ENCODE assay signal across 8 mouse cellular contexts in genomic region chr5:53871665-53872312, GRCm38 (mm10).
A peak's percentile ranks its signal among the peaks of the same experiment; 100 is the strongest.
DNase-seq lines count a peak whose midpoint lies in the region; ATAC-seq and TF ChIP-seq lines count a peak whose summit lies in the region.

No protein-coding gene starts in this region.

- peaks cover 2% of the 10 kb centered on the region; the same call in 1 of the 2 replicates for H3K4me1 ChIP-seq in bone marrow macrophage, adult 2 months (ENCODE audit: control insufficient read depth, insufficient read depth, low read length)
- no peaks in the 10 kb centered on the region for H3K4me1 ChIP-seq in embryonic fibroblast, embryonic 13.5 days (ENCODE audit: control insufficient read depth, insufficient read depth, low read length)
- H3K4me1 ChIP-seq in liver, postnatal 0 days (ENCODE audit: insufficient read depth): no peaks in the 10 kb centered on the region
- no peaks in the 10 kb centered on the region for H3K4me1 ChIP-seq in neural tube, embryonic 12.5 days

- DNase-seq in CD8-positive naive resting alpha-beta T cell, adult 2 months (ENCODE audit: low read depth in 2 of 2, low spot score in 2 of 2): peak; percentile 26 to 40
- DNase-seq in heart, postnatal 14 days: peak; percentile 76 to 80
- peak; percentile 58 to 81 for DNase-seq in kidney, postnatal 36 days
- DNase-seq in liver, postnatal 0 days: peak; percentile 65
- peak; percentile 27 for DNase-seq in telencephalon, adult 2 months (ENCODE audit: low read depth, low spot score)

- TF ChIP-seq POLR2A in bone marrow macrophage, adult 2 months (IDR thresholded peaks at IDR 0.05; ENCODE audit: borderline replicate concordance, low read depth, low read length): no peak
- TF ChIP-seq POLR2A in embryonic fibroblast, embryonic 13.5 days (IDR thresholded peaks at IDR 0.05; ENCODE audit: low read depth, low read length): no peak

- H3K4me3 ChIP-seq in bone marrow macrophage, adult 2 months (ENCODE audit: insufficient read depth, low read length): no peak overlapping the region
- H3K4me3 ChIP-seq in embryonic fibroblast, embryonic 13.5 days (ENCODE audit: insufficient read depth, low read length): no peak overlapping the region
- H3K4me3 ChIP-seq in liver, postnatal 0 days (ENCODE audit: low read depth, low read length): no peak overlapping the region
- no peak overlapping the region for H3K4me3 ChIP-seq in neural tube, embryonic 12.5 days

- H3K27me3 ChIP-seq in liver, postnatal 0 days (ENCODE audit: insufficient read depth, low read length): no peaks in the 10 kb centered on the region
- no peaks in the 10 kb centered on the region for H3K27me3 ChIP-seq in neural tube, embryonic 12.5 days (replicated peaks)

- intact Hi-C loops in heart, postnatal 14 days (cut with DNase I): loop anchor here (1.0 to 5.0 kb wide), 4 partner anchors 56 to 242 kb away; partner anchors contain the start of gene Stim2

- peak; percentile 96 for TF ChIP-seq CTCF in bone marrow macrophage, adult 2 months (IDR thresholded peaks at IDR 0.05; ENCODE audit: low read depth, low read length)
- peak; percentile 64 for TF ChIP-seq CTCF in embryonic fibroblast, embryonic 13.5 days (IDR thresholded peaks at IDR 0.05; ENCODE audit: borderline replicate concordance, insufficient read depth, low read length)
- peak; percentile 87 for TF ChIP-seq CTCF in liver, postnatal 0 days (IDR thresholded peaks at IDR 0.05; ENCODE audit: low read depth)

- H3K36me3 ChIP-seq in liver, postnatal 0 days (replicated peaks; ENCODE audit: insufficient read depth, low read length): no peaks in the 10 kb centered on the region
- 0 out of 2 replicates have a peak, but pooled peaks cover 5% of the 10 kb centered on the region for H3K36me3 ChIP-seq in neural tube, embryonic 12.5 days

- H3K9me3 ChIP-seq in liver, postnatal 0 days (ENCODE audit: low read length): no peaks in the 10 kb centered on the region
- no peaks in the 10 kb centered on the region for H3K9me3 ChIP-seq in neural tube, embryonic 12.5 days

- TF ChIP-seq EP300 in liver, postnatal 0 days (IDR thresholded peaks at IDR 0.05; ENCODE audit: low read depth): no peak

- 27% methylated on average over 6 of the region's 6 CpGs for WGBS in liver, postnatal 0 days (ENCODE audit: insufficient replicate concordance)
- WGBS in neural tube, embryonic 12.5 days: 32% methylated on average over 6 of the region's 6 CpGs

- peak overlapping the region; percentile 14; the same call in 1 of the 2 replicates for H3K4me2 ChIP-seq in liver, postnatal 0 days (ENCODE audit: low read depth, low read length)
- H3K4me2 ChIP-seq in neural tube, embryonic 12.5 days (replicated peaks): no peak overlapping the region

- ATAC-seq in liver, postnatal 0 days: peak; percentile 65
- ATAC-seq in neural tube, embryonic 12.5 days (ENCODE audit: low FRiP score, low read depth): peak; percentile 76

- no peak overlapping the region for H3K9ac ChIP-seq in liver, postnatal 0 days (replicated peaks)
- no peak overlapping the region for H3K9ac ChIP-seq in neural tube, embryonic 12.5 days

- no peak overlapping the region for H3K27ac ChIP-seq in bone marrow macrophage, adult 2 months (ENCODE audit: insufficient read depth, low read depth, low read length)
- no peak overlapping the region for H3K27ac ChIP-seq in embryonic fibroblast, embryonic 13.5 days (ENCODE audit: insufficient read depth, low read length)
- no peak overlapping the region for H3K27ac ChIP-seq in liver, postnatal 0 days (ENCODE audit: low read depth)
- H3K27ac ChIP-seq in neural tube, embryonic 12.5 days: no peak overlapping the region

Comparison
In these comparisons a context has a peak if more than half of its experiments do, and no peak if none do; other contexts are left out.
1. DNase-seq: peak in every context shown above with its lines; median percentile 78 in heart, postnatal 14 days; 70 in kidney, postnatal 36 days; 65 in liver, postnatal 0 days; 33 in CD8-positive naive resting alpha-beta T cell, adult 2 months; 27 in telencephalon, adult 2 months.